Mouse (Mus musculus): ENCODE measurements at regions not wholly inside any gene's neighbourhood (a gene's known extent, or its start where the extent isn't known, plus 50 kb on each side); places are given as distances from the start of the nearest gene placed in this dataset.

- TF ChIP-seq MYB (IDR thresholded peaks at IDR 0.05; ENCODE audit: low read depth, low read length): no peak
- no peak for TF ChIP-seq CTCF (IDR thresholded peaks at IDR 0.05 in 2 of 3, conservative IDR thresholded peaks at IDR 0.05 in 1 of 3; ENCODE audit: control insufficient read depth in 1 of 3, insufficient read depth in 1 of 3, low read depth in 2 of 3, low read length in 3 of 3, poor library complexity in 1 of 3, severe bottlenecking in 1 of 3)
Measured at GRCm38 (mm10) chr14:100889163-100890157, 310.7 kb downstream of the Prr30 start.
